In the genomic region with DNA sequence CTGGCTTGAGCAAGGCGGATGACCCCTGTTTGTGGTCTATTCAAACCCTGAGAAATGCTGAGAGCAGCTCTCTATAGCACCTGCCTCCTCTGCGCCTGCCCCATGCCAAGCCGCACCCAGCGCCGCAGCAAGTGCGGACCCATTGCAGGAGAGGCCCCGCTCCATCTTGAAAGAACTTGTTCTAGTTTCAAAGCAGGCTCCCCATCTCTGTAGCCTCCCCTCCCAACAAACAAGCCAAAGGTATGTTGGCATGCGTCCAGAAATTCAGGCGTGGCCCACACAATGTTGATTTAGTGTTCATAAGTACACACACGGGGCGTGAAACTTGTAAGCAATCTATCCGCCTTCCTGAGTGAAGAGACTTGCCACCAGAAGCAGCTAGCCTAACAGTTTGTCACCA, we compare ENCODE assay signal across 10 mouse cellular contexts. TPM values are rescaled to one million over a fixed set of nuclear protein-coding genes. Genes with fewer than 3 reads are reported as not detected.
DNase-seq lines count a peak whose midpoint lies in the region.
"Had no signal": no experiment of that assay in that cellular context is flagged by ENCODE, and none has a peak within 500 bp of the region (broad histone marks: within the 10 kb centered on the region; RNA-seq: fewer than 3 reads in every experiment).

No protein-coding gene starts in this region.

- H3K4me3 ChIP-seq in limb, embryonic 10.5 days, result no peak overlapping the region
- H3K4me3 ChIP-seq: neural tube, embryonic 15.5 days had no signal

- intact Hi-C loops in heart, postnatal 25 days (cut with DNase I), result no loop called here

- H3K27me3 ChIP-seq in limb, embryonic 10.5 days (ENCODE audit: low read depth, poor library complexity, severe bottlenecking), result no peaks in the 10 kb centered on the region

- DNase-seq in heart, adult 11 months, result peak; percentile 74
- no peak for DNase-seq in heart, postnatal 25 days (ENCODE audit: low spot score)
- DNase-seq in R1 (ENCODE audit: low read depth, low spot score), result peak; percentile 28
- DNase-seq in limb, embryonic 10.5 days (ENCODE audit: low spot score), result no peak
- DNase-seq in lung, postnatal 36 days, result peak; percentile 74
- DNase-seq in spleen, adult 18-20 months, result no peak
- no peak for DNase-seq in spleen, adult 12 weeks (ENCODE audit: low spot score)
- DNase-seq in layer of hippocampus, postnatal 25 days (ENCODE audit: extremely low spot score in 1 of 2, low spot score in 1 of 2), result no peak
- DNase-seq: kidney, adult 18-20 months had no signal

- H3K36me3 ChIP-seq in limb, embryonic 10.5 days, result no peaks in the 10 kb centered on the region
- H3K36me3 ChIP-seq: neural tube, embryonic 15.5 days had no signal

- peaks cover 22% of the 10 kb centered on the region for H3K4me1 ChIP-seq in limb, embryonic 10.5 days

- peak overlapping the region; percentile 64 for H3K27ac ChIP-seq in limb, embryonic 10.5 days
- H3K27ac ChIP-seq: neural tube, embryonic 15.5 days had no signal

- no peaks in the 10 kb centered on the region for H3K9me3 ChIP-seq in limb, embryonic 10.5 days (replicated peaks)
- H3K9me3 ChIP-seq: neural tube, embryonic 15.5 days had no signal

- WGBS in limb, embryonic 10.5 days, result 93% methylated on average over 12 of the region's 12 CpGs

RNA-seq across cellular contexts. Expression of gene Dct, which starts 1.1 kb away (rescaled TPM):
- 1 to 10 TPM; 2.1 to 2.7 TPM for total RNA-seq in heart, postnatal 25 days (2021)
- polyA plus RNA-seq in limb, embryonic 10.5 days (2016; fragmentation: Nextera tagmentation; extraction: Ambion mirVana), result 1.6 and 2.2 TPM in 2 replicates
- 1 to 10 TPM; 1.1 to 1.4 TPM for total RNA-seq in layer of hippocampus, postnatal 25 days (2021)

Comparison
In these comparisons a context has a peak if more than half of its experiments do, and no peak if none do; other contexts are left out.
1. DNase-seq: peak in heart, adult 11 months (single experiment), R1 (single experiment) and lung, postnatal 36 days (single experiment); none in heart, postnatal 25 days (single experiment), limb, embryonic 10.5 days (single experiment), spleen, adult 18-20 months (0 of 2), spleen, adult 12 weeks (single experiment) and layer of hippocampus, postnatal 25 days (0 of 2).